31 mouse cellular contexts compared by ENCODE assay signal in the genomic region with DNA sequence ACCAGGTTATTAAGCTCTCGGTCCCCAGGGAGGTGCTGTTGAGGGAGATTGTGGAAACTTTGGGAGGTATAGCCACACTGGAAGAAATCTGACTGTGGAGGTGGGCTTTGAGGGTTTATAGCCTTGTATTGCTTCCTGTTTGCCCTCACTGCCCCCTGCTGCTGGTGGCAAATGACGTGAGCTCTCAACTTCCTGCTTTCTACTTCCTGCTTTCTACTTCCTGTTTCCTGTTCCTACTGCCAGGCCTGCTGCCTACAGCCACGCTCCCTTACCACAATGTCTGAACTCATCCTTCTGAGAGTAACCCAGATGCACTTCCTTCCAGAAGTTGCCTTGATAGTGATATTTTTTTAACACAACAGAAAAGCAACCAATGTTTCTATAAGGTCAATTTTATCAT. TPM values are rescaled to one million over a fixed set of nuclear protein-coding genes. Genes with fewer than 3 reads are reported as not detected.
"Had no signal": no experiment of that assay in that cellular context is flagged by ENCODE, and none has a peak within 500 bp of the region (broad histone marks: within the 10 kb centered on the region; RNA-seq: fewer than 3 reads in every experiment).

No protein-coding gene starts in this region.

- H3K4me3 ChIP-seq: kidney, embryonic 15.5 days; limb, embryonic 12.5 days; limb, embryonic 15.5 days; midbrain, embryonic 13.5 days; myocyte; neural tube, embryonic 13.5 days had no signal

- ATAC-seq: liver, postnatal 0 days; lung, postnatal 0 days; midbrain, embryonic 13.5 days; midbrain, embryonic 16.5 days had no signal

- H3K27ac ChIP-seq: kidney, embryonic 15.5 days; limb, embryonic 12.5 days; limb, embryonic 15.5 days; liver, embryonic 14.5 days; macrophage; midbrain, embryonic 13.5 days; neural tube, embryonic 13.5 days; stomach, postnatal 0 days had no signal

- H3K4me1 ChIP-seq: kidney, embryonic 15.5 days; midbrain, embryonic 13.5 days; neural tube, embryonic 13.5 days had no signal

- DNase-seq: kidney, adult 2 months; kidney, postnatal 10 days; kidney, postnatal 36 days; left cerebral cortex, postnatal 4 days; liver, postnatal 0 days; lung, embryonic 14.5 days; retina, postnatal 1 day; right cerebral cortex, postnatal 25 days; spleen, adult 18-20 months; thymus, adult 2 months; thymus, postnatal 25 days had no signal

- H3K27me3 ChIP-seq: kidney, embryonic 15.5 days; limb, embryonic 12.5 days; limb, embryonic 15.5 days; midbrain, embryonic 13.5 days; neural tube, embryonic 13.5 days had no signal

RNA-seq across cellular contexts. Expression of a gene that starts 24.3 kb away (rescaled TPM):
- total RNA-seq: layer of hippocampus, postnatal 14 days; left cerebral cortex, adult 8-10 months; left cerebral cortex, postnatal 14 days; left cerebral cortex, postnatal 4 days; megakaryocyte-erythroid progenitor cell, adult 5-6 weeks; monocyte, adult 5-6 weeks; neutrophil, adult 5-6 weeks had no signal
- polyA plus RNA-seq: kidney, adult 2 months; kidney, embryonic 15.5 days; limb, embryonic 12.5 days; limb, embryonic 15.5 days; liver, embryonic 11.5 days; liver, embryonic 14.5 days; liver, postnatal 0 days; lung, embryonic 14.5 days; lung, postnatal 0 days; macrophage; midbrain, embryonic 13.5 days; midbrain, embryonic 16.5 days; myocyte; neural tube, embryonic 13.5 days; stomach, embryonic 14.5 days; stomach, postnatal 0 days; thymus, adult 2 months; urinary bladder, adult 2 months had no signal
